Mouse (Mus musculus) forebrain, embryonic 15.5 days (tissue): Measurements from ENCODE around the gene Cntnap1. TPM values are rescaled to one million over a fixed set of nuclear protein-coding genes. Genes with fewer than 3 reads are reported as not detected.

Experiments
- ATAC-seq: fragments of 200-750 bp; cut with Nextera tagmentation; replicated peaks from 2 replicates; pipeline ENCODE4 v1.8.0; 2017; ENCODE audit warnings: mild to moderate bottlenecking, moderate TSS enrichment, moderate library complexity
- H3K27ac ChIP-seq: fragments of 300-500 bp; sonication (generic); replicated peaks from 2 replicates; pipeline ENCODE4 v1.5.1; 2015; ENCODE audit warnings: mild to moderate bottlenecking, inconsistent platforms
- H3K27me3 ChIP-seq: fragments of 300-500 bp; sonication (generic); 2 replicates; pipeline ENCODE4 v1.6.1; 2015; ENCODE audit warnings: inconsistent platforms
- H3K36me3 ChIP-seq: fragments of 300-500 bp; sonication (generic); 2 replicates; pipeline ENCODE4 v1.6.1; 2015; ENCODE audit warnings: mild to moderate bottlenecking, inconsistent platforms
- H3K4me1 ChIP-seq: fragments of 300-500 bp; sonication (generic); 2 replicates; pipeline ENCODE4 v1.6.1; 2015; ENCODE audit warnings: inconsistent platforms
- H3K4me2 ChIP-seq: fragments of 300-500 bp; sonication (generic); replicated peaks from 2 replicates; pipeline ENCODE4 v1.6.1; 2015; ENCODE audit warnings: mild to moderate bottlenecking, inconsistent platforms
- H3K4me3 ChIP-seq: fragments of 300-500 bp; sonication (generic); 2 replicates; pipeline ENCODE4 v1.5.1; 2015; ENCODE audit warnings: mild to moderate bottlenecking, inconsistent platforms
- H3K9ac ChIP-seq: fragments of 300-500 bp; sonication (generic); replicated peaks from 2 replicates; pipeline ENCODE4 v1.6.1; 2015; ENCODE audit warnings: mild to moderate bottlenecking, inconsistent platforms
- H3K9me3 ChIP-seq: fragments of 300-500 bp; sonication (generic); 2 replicates; pipeline ENCODE4 v1.6.1; 2016; ENCODE audit warnings: inconsistent platforms
- WGBS: fragments of 180-500 bp; shearing (Covaris S2); methylation state at CpG from one replicate; pipeline ENCODE4 v1.1.7; 2015; ENCODE audit warnings: mixed read lengths; 5-methylcytosine and 5-hydroxymethylcytosine counted together
- polyA plus RNA-seq: library from polyadenylated mRNA; unstranded; fragments of >200 nt; fragmentation: Nextera tagmentation; extraction: Ambion mirVana; gene quantifications from 2 replicates; pipeline ENCODE4 v1.2.1, GENCODE M21; 2015

Gene Cntnap1
- polyA plus RNA-seq, 1 experiment from 2014 or later, result 0.98 TPM

DNA sequence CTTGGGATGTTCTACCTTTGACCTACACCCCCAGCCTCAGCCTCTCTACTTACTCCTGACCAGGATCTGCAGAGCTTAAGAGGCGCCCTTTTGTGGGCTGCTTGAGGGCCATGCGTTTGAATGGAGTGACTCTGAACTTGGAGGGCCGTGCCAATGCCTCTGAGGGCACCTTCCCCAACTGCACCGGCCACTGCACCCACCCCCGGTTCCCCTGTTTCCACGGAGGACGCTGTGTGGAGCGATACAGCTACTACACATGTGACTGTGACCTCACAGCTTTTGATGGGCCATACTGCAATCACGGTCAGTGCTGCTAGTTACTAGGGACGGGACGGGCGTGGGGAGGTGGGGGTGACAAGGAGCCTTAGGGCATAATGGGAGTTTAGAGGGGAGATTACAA is 14.7 kb downstream of the Cntnap1 start:
- no peak for ATAC-seq
- Histone ChIP-seq H3K4me2 (no peak overlapping the region), H3K36me3 (no peaks in the 10 kb centered on the region), H3K4me1 (peaks cover 9% of the 10 kb centered on the region), H3K4me3 (no peak overlapping the region), H3K27me3 (no peaks in the 10 kb centered on the region), H3K9ac (no peak overlapping the region), H3K9me3 (no peaks in the 10 kb centered on the region), H3K27ac (no peak overlapping the region)
- 92% methylated on average over 12 of the region's 12 CpGs for WGBS

DNA sequence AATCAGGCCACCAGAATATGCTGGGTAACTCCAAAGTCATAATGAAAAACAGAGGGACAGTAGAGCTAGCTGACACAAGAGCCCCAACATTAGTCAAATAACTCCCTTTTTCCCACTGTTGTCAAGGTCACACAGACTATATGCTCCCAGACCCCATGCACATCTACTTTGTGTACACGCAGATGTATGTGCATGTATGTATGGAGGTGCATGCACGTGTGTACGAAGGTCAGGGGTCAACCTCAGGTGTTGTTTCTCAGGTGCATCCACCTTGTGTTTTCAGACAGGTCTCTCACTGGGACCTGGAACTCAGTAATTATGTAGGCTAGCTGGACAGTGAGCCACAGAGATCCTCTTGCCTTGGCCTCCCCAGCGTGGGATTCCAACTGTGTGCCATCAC is 15.1 kb downstream of the Cntnap1 start:
- 98% methylated on average over 4 of the region's 4 CpGs for WGBS
- no peaks in the 10 kb centered on the region for H3K36me3 ChIP-seq
- H3K27me3 ChIP-seq, result no peaks in the 10 kb centered on the region
- H3K4me1 ChIP-seq, result peaks cover 13% of the 10 kb centered on the region
- ATAC-seq, result no peak
- no peak overlapping the region for H3K4me3 ChIP-seq
- no peaks in the 10 kb centered on the region for H3K9me3 ChIP-seq
- H3K27ac ChIP-seq, result no peak overlapping the region
- no peak overlapping the region for H3K9ac ChIP-seq
- no peak overlapping the region for H3K4me2 ChIP-seq

DNA sequence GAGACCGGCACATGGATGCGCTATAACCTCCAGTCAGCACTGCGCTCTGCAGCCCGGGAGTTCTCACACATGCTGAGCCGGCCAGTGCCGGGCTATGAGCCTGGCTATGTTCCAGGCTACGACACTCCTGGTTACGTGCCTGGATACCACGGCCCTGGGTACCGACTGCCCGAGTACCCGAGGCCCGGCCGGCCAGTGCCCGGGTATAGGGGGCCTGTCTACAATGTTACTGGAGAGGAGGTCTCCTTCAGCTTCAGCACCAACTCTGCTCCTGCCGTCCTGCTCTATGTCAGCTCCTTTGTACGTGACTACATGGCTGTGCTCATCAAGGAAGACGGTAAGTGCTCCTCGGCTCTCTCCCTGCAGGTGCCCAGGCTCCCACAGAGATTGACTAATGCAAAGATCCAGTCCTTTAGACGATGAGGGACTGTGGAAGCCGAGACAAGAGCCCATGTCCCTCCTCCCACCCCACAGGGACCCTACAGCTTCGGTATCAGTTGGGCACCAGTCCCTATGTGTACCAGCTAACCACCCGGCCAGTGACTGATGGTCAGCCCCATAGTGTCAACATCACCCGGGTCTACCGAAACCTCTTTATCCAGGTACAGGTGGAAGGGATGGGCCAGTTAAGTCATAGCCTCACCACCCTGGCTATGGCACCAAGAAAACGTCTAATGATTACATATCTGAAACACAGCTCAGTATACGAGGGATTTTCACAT is 16.4 kb downstream of the Cntnap1 start:
- no peak overlapping the region for H3K27ac ChIP-seq
- H3K4me2 ChIP-seq, result no peak overlapping the region
- no peak overlapping the region for H3K4me3 ChIP-seq
- no peaks in the 10 kb centered on the region for H3K9me3 ChIP-seq
- WGBS, result 81% methylated on average over 27 of the region's 27 CpGs
- H3K4me1 ChIP-seq, result peaks cover 16% of the 10 kb centered on the region
- H3K9ac ChIP-seq, result no peak overlapping the region
- H3K27me3 ChIP-seq, result no peaks in the 10 kb centered on the region
- ATAC-seq, result no peak
- no peaks in the 10 kb centered on the region for H3K36me3 ChIP-seq

DNA sequence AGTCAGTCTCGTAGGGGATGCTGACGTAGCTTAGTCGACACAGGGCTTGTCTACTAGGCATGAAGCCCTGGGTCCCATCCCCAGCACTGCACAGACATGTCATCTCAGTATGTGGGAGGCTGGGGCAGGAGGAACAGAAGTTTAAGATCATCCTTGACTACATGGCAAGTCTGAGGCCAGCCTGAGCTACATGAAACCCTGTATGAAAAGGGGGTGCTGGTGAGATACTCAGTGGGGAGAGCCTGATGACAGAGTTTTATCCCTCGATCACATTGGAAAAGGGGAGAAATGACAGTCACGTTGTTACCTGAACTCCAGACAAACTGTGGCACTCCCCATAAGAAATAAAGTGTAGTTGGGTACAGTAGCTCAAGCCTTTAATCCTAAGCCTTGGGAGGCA is 17.2 kb downstream of the Cntnap1 start:
- Histone ChIP-seq H3K4me2 (no peak overlapping the region), H3K9ac (no peak overlapping the region), H3K4me1 (peaks cover 16% of the 10 kb centered on the region), H3K4me3 (no peak overlapping the region), H3K27me3 (no peaks in the 10 kb centered on the region), H3K9me3 (no peaks in the 10 kb centered on the region), H3K27ac (no peak overlapping the region), H3K36me3 (no peaks in the 10 kb centered on the region)
- no peak for ATAC-seq
- WGBS, result 89% methylated on average over 5 of the region's 5 CpGs

DNA sequence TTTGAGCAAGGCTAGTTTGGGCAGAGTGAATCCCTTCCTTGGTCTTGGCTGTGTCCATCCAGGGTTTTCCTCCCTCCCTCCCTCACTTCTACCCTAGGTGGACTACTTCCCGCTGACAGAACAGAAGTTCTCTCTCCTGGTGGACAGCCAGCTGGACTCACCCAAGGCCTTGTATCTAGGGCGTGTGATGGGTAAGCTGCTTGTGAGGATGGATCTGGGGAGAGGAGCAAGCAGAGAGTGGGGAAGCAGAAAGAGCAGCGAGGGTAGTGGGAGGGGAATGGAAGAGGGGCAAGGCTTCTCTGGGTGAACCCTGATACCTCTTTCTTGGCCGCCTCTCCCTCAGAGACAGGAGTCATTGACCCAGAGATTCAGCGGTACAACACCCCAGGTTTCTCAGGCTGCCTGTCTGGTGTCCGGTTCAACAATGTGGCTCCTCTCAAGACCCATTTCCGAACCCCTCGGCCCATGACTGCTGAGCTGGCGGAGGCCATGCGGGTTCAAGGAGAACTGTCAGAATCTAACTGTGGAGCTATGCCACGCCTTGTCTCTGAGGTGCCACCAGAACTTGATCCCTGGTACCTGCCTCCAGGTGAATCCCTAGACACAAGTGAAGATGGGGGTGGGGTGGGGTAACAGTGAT is 18.0 kb downstream of the Cntnap1 start:
- H3K4me2 ChIP-seq, result no peak overlapping the region
- no peak overlapping the region for H3K9ac ChIP-seq
- WGBS, result 81% methylated on average over 11 of the region's 11 CpGs
- ATAC-seq, result no peak
- no peaks in the 10 kb centered on the region for H3K36me3 ChIP-seq
- H3K27me3 ChIP-seq, result no peaks in the 10 kb centered on the region
- no peak overlapping the region for H3K4me3 ChIP-seq
- no peak overlapping the region for H3K27ac ChIP-seq
- no peaks in the 10 kb centered on the region for H3K9me3 ChIP-seq
- peaks cover 16% of the 10 kb centered on the region for H3K4me1 ChIP-seq

DNA sequence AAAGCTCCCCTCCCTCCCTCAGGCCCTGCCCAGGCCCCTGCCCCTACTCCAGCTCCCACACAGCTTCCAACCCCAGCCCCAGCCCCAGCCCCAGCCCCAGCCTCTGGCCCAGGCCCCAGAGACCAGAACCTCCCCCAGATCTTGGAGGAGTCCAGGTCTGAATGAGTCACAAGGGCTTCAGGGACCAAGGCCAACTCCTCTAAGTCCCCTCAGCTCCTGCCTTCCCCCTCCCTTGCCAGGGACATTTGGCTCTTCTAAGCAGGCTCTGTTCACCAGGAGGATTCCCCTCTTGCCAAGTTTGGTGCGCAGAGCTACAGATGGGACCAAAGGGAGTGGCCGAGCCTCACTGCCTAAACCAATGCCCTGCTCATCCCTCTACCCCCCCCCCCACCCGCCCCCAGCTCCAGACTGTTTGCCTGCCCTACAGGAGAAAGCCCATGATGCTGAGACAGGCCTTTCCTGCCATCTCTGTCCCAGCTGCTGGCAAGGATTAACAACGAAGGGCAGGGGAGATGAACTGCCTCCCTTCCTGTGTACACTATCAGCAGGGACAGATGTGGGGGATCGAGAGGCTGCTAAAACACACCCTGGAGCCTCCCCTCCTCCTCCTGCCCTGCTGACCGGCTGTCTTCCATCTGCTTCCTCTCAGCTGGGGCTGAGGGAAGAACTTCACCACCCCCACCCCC is 19.3 kb downstream of the Cntnap1 start:
- H3K4me1 ChIP-seq, result peaks cover 16% of the 10 kb centered on the region

DNA sequence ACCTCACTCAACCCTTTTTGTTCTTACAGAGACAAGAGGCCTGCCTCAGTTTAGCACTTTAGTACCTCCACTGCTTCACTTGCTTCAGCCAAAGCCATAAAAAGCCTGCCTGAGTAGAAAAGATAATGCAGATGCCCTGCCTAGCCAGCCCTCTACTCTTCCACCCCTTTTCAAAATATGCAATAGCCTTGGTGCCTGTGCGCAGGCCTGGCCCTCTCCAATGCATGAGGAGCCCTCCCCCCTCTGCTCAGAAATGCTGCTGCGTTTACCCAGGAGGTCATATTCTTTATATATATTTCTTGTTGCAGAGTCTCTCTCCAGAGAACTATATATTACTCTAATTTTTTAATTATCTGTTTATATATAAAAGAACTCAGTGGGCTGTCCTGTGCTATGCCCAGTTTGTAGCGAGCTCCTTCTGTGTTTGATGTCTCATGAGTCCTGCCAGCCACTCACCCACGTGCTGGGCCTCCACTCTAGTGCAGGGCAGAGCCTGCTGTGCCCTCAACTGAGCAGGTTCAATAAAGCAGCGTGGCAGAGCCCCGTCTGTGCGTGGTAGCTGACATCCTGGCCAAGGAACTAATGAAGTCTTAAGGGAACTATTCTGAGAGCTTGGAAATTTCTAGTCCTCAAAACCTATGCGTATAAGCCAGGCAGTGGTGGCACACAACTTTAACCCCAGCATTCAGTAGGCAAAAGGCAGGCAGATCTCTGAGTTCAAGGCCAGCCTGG is 20.0 kb downstream of the Cntnap1 start:
- H3K36me3 ChIP-seq, result no peaks in the 10 kb centered on the region
- H3K27ac ChIP-seq, result peak overlapping the region; percentile 62
- no peak for ATAC-seq
- 51% methylated on average over 8 of the region's 8 CpGs for WGBS
- no peak overlapping the region for H3K4me3 ChIP-seq
- no peaks in the 10 kb centered on the region for H3K27me3 ChIP-seq
- no peak overlapping the region for H3K4me2 ChIP-seq
- H3K9me3 ChIP-seq, result no peaks in the 10 kb centered on the region
- H3K9ac ChIP-seq, result no peak overlapping the region
- peaks cover 16% of the 10 kb centered on the region for H3K4me1 ChIP-seq

More for the DNA sequence above, 19.3 kb downstream of the Cntnap1 start:
- no peaks in the 10 kb centered on the region for H3K36me3 ChIP-seq
- H3K9me3 ChIP-seq, result no peaks in the 10 kb centered on the region
- no peak overlapping the region for H3K9ac ChIP-seq
- 16% methylated on average over 6 of the region's 6 CpGs for WGBS
- peak; percentile 79 for ATAC-seq
- H3K27me3 ChIP-seq, result no peaks in the 10 kb centered on the region
- no peak overlapping the region for H3K4me2 ChIP-seq
- no peak overlapping the region for H3K4me3 ChIP-seq
- peak overlapping the region; percentile 62 for H3K27ac ChIP-seq

DNA sequence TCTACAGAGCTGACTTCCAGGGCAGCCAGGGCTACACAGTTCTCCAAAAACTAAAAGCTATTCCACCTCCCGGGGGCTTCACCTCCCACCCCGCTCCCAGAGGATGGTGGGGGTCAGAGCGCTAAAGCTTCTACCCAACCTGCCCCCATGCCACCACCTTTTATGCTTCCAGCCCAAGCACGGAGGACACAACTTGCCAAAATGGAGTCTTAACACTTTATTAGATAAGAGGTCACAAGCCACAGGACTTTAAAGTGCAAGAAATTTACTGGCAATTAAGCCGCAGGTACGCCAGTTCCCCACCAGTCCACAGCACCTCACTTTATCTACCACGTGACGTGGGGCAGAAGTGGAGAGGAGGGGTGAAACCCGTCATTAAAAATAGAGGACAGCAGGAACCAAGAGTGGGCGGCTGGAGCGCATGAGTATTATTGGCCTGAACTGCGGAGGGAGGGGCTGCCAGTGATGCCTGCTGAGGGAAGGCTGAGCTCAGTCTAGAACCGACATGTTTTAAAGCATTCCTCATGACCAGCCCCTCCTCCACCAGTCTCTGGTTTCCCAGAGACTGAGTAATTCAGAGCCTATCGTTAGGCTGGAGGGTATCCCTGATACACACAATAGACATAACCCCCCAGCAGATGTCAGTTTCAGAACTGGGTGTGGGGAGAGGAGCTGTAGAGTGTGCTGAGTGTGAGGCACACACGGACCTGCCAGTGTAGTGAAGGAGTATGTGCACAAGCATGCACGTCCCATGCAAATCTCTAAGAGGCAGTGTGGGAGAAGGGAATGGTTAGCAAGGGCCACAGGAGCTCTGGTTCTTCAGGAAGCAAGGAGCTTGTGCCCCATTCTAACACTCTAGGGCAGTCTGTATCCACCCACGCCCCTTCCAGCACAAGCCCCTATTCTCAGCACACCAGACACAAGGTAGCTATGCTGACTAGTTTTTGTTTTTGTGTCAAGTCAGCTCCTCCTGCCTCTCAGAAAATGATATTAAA is 20.9 kb downstream of the Cntnap1 start:
- H3K27me3 ChIP-seq, result no peaks in the 10 kb centered on the region
- no peak overlapping the region for H3K9ac ChIP-seq
- no peak overlapping the region for H3K27ac ChIP-seq
- H3K4me2 ChIP-seq, result no peak overlapping the region
- H3K4me1 ChIP-seq, result peaks cover 16% of the 10 kb centered on the region
- H3K9me3 ChIP-seq, result no peaks in the 10 kb centered on the region
- ATAC-seq, result no peak
- WGBS, result 52% methylated on average over 17 of the region's 17 CpGs
- H3K4me3 ChIP-seq, result no peak overlapping the region
- H3K36me3 ChIP-seq, result no peaks in the 10 kb centered on the region

DNA sequence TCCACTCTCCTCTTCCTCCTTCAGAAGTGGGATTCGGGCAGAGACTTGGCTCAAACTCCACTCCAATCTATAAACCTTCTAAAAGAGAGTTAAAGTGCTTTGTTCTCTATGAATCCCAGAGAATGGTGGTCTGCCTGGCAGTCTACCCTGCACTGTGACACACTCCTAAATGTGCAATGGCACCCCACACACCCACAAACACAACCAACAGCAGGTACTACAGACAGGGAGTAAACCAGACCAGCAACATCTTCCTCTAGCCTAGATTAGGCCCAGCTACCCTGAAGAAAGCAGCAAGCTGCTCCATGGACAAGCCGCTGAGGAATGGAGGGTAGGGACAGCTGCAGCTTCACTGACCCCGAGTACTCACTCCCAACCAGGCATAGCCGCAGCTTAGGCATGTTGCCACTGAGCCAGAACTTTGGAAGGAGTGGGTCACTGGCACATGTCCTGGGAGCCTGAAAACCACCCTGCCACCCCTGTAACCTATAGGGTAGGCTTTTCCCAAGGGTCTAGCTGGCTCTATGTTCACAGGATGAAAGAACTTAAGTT is 21.7 kb downstream of the Cntnap1 start:
- H3K36me3 ChIP-seq, result peaks cover 2% of the 10 kb centered on the region; the same call in 1 of the 2 replicates

DNA sequence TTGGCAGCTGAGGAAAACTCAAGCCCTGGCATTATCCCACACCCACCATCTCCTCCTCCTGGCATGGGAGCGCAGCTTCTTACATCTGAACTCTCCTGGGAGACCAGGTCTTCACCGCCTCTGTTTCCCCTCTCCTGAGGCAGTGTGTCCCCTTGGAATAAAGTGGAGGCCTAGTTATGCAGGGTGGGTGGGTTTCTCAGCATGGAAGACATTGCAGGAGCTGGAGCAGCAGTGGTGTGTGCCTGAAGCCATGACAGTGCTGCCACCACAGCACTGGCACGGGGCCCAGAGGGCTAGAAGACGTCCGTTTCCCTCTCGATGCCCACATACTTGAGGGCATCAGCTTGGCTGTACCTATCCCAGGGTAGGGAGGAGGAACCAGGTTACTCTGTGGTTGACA is 22.3 kb downstream of the Cntnap1 start:
- H3K4me3 ChIP-seq, result no peak overlapping the region
- WGBS, result 85% methylated on average over 6 of the region's 6 CpGs
- peaks cover 16% of the 10 kb centered on the region for H3K4me1 ChIP-seq
- H3K27me3 ChIP-seq, result no peaks in the 10 kb centered on the region
- no peak for ATAC-seq
- H3K27ac ChIP-seq, result no peak overlapping the region
- no peak overlapping the region for H3K9ac ChIP-seq
- H3K36me3 ChIP-seq, result peaks cover 6% of the 10 kb centered on the region; the same call in 1 of the 2 replicates
- no peaks in the 10 kb centered on the region for H3K9me3 ChIP-seq
- no peak overlapping the region for H3K4me2 ChIP-seq

More for the DNA sequence above, 21.7 kb downstream of the Cntnap1 start:
- H3K4me2 ChIP-seq, result no peak overlapping the region
- no peaks in the 10 kb centered on the region for H3K9me3 ChIP-seq
- no peak overlapping the region for H3K4me3 ChIP-seq
- no peak for ATAC-seq
- WGBS, result 80% methylated on average over 4 of the region's 4 CpGs
- H3K27me3 ChIP-seq, result no peaks in the 10 kb centered on the region
- H3K4me1 ChIP-seq, result peaks cover 16% of the 10 kb centered on the region
- no peak overlapping the region for H3K9ac ChIP-seq
- no peak overlapping the region for H3K27ac ChIP-seq

DNA sequence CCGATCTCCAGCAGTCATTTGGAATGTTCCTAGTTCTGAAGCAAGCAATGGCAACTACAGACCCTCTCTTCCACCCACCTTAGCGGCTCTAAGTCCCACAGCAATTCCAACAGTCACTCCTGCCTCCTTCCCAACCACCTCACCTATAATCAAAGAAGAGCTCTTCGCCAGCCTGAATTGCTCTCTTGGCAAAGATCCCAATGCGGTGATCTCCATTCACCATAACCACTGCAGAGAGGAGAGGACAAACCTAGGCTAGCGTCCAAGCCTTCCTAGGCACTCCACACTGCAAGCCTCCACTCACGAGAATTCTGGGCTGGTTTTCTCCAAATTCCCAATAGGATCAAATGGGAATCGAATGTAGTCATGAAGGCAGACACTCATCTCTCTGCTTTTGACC is 22.8 kb downstream of the Cntnap1 start:
- WGBS, result 84% methylated on average over 7 of the region's 7 CpGs
- Histone ChIP-seq H3K9ac (no peak overlapping the region), H3K36me3 (peaks cover 10% of the 10 kb centered on the region; the same call in 1 of the 2 replicates), H3K27ac (no peak overlapping the region), H3K4me3 (no peak overlapping the region), H3K9me3 (no peaks in the 10 kb centered on the region), H3K4me1 (peaks cover 16% of the 10 kb centered on the region), H3K4me2 (no peak overlapping the region), H3K27me3 (no peaks in the 10 kb centered on the region)
- no peak for ATAC-seq
